Mouse (Mus musculus) layer of hippocampus, adult 8-10 months (tissue): ENCODE measurements around the gene Zswim3. TPM values are rescaled to one million over a fixed set of nuclear protein-coding genes. Genes with fewer than 3 reads are reported as not detected.
"Not testable (repeated sequence)": the region's sequence is repeated elsewhere in the genome, so short reads cannot be mapped to it uniquely, and the experiment has no call there.

Experiments
- DNase-seq, 2 experiments: peaks; one replicate each; pipeline ENCODE4 v3.0.0; 2022; ENCODE audit warnings: low spot score in 2 of 2
- total RNA-seq, 4 experiments: library from RNA; stranded (reverse); gene quantifications; 2 replicates each; pipeline ENCODE4 v1.2.4; 2022

Zswim3 gene
- total RNA-seq, 4 experiments from 2014 or later, result 8.3 to 10.2 (median 9.5) TPM

DNA sequence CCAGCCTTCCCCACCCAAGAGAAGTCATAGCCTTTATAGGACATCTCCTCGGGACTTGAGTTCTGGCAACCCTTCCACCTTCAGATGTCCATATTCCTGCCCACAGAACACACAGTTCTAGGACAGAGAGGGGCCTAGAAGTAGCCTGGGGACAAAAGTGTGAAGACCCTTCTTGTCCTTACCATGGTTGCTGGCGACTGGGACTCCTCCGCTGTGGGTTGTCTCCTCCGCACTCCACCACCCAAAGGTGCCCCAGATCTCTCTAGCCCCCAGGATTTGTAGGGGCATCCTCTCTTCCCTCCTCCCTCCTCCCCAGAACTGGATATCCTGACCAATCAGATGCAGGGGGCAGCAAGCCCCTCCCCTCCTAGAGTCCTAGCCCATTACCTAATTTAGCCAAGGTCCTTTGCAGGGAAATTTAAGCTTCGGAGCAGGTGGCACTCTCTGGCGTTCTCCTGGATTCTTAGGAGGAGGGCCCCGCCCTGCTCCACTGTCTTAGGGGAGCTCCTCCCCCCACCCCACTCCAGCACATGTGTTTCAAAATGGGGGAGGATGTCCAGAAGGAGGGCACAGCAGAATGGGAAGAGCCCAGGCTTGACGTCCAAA is 25.3 kb upstream of the Zswim3 start, which contains the start of gene Tnnc2:
Gene Tnnc2 (minus strand): TSS at position 487 of the 606 bp plus-strand sequence.
- no peak for DNase-seq

DNA sequence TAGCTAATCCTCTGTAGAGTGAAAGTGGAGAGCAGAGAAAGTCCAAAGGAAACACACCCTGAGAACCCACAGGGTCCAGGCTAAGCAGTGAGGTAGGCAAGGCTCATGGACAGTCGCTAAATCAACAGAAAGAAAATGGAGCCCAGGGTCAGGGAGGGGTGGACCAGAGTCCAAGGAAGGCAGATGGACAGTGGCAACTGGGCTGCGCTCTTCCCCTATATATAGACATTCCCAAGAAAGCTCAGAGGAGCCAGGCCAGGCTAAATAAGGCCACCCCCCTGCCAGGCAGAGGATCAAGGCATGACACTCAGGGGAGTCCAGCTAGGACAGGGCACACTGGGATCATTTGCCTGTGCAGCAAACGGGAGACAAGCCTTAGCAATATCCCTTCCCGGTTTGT is 23.0 kb upstream of the Zswim3 start:
- no peak for DNase-seq

GRCm38 (mm10) chr2:164783926-164784581 is 20.8 kb upstream of the Zswim3 start:
- no peak for DNase-seq

GRCm38 (mm10) chr2:164784869-164785420 is 20.0 kb upstream of the Zswim3 start:
- DNase-seq, result no peak

GRCm38 (mm10) chr2:164785481-164786387 is 19.2 kb upstream of the Zswim3 start, which contains the start of gene Snx21:
Gene Snx21 (plus strand): TSS chr2:164785823.
- peak; percentile 76 to 82 for DNase-seq

DNA sequence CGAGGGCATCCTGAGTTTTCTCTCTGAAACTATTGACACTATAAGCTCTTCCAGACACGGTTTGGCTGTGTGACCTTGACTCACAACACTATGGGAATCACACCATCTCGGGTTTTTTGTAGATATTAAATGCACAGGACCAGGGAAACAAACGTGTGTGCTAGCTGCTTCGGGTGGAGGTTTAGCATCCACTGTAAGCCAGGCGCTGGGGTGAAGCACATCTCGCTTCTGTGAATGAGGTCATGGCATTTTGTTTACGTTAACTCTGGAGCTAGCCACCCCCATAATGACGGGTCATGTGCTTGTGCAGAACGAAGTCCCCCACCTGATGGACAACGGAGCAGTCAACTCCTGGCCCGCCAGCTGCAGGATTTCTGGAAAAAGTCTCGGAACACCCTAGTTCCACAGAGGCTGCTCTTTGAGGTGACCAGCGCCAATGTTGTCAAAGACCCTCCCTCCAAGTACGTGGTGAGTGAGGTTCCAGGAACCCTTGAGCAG is 18.5 kb upstream of the Zswim3 start:
- no peak for DNase-seq

GRCm38 (mm10) chr2:164787032-164787431 is 17.9 kb upstream of the Zswim3 start:
- no peak for DNase-seq

GRCm38 (mm10) chr2:164787779-164788178 is 17.1 kb upstream of the Zswim3 start:
- DNase-seq, result no peak

DNA sequence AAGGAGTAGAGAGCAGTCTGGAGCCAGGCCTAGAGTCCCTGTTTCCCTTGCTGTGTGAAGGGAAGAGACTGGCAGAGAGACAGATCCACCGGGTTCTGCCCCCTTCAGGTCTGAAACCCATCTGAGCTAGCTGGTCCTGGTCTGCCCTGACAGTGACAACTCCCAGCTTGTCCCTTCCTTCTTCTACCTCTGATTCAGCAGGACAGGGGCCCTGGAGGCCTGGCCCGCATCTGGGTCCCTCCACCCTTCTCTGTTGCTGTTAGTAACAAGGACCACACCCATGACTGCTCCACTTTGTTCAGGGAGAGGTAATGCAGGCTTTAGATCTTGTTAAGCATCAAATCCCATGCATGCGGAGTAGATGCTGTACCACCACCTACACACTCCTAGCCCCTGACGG is 16.5 kb upstream of the Zswim3 start:
- DNase-seq, result no peak

- no peak for DNase-seq
Measured at GRCm38 (mm10) chr2:164790451-164790850, 14.4 kb upstream of the Zswim3 start.

DNA sequence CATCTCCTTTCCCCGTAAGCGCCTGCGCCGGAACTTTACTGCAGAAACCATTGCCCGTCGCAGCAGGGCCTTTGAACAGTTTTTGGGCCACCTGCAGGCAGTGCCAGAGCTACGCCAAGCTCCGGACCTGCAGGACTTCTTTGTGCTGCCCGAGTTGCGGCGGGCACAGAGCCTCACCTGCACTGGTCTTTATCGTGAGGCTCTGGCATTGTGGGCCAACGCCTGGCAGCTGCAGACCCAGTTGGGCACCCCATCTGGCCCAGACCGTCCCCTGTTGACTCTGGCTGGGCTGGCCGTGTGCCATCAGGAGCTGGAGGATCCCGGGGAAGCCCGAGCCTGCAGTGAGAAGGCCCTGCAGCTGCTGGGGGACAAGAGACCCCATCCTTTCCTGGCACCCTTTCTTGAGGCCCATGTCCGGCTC is 13.0 kb upstream of the Zswim3 start:
- no peak for DNase-seq

DNA sequence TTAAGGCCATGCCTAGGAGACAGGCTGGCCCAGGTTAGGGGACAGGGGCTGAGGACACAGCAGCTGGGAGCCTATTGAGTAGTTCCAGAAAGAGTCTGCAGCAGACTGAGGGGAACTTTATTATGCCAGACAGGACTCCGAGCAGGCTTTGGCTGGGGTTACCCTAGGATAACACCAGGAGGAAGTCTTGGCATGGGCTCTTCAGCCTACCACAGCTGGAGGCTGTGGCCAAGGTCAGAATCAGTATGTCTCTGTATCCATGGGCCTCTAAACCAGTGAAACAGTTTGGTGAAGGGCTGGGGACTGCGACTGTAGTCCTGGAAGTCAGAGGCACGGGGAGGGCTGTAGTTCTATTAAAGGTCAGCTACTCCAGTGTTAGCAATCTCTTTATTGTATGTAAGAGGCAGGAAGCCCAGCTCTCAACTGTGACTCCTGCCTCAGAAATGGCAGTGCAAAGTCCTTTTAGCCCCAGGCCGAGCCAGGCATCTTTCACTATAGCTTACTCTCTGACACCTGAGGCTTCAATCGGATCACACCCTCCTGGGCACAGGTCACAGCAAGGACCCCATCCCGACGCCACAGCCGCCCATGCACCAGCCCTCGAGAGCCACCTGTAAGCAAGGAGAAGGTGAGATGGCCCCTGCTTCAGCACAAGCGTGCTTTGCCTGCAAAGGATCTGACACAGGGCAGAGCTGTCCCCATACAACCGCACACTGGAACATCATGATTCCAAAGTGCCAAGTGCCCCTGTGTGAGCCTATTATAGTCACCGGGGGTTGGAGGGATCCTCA is 12.3 kb upstream of the Zswim3 start:
- DNase-seq, result no peak

- DNase-seq, result peak in 1 of 2 experiments; percentile 51
Measured at GRCm38 (mm10) chr2:164793236-164793635, 11.7 kb upstream of the Zswim3 start.

- no peak for DNase-seq
Measured at GRCm38 (mm10) chr2:164793772-164794171, 11.1 kb upstream of the Zswim3 start.

DNA sequence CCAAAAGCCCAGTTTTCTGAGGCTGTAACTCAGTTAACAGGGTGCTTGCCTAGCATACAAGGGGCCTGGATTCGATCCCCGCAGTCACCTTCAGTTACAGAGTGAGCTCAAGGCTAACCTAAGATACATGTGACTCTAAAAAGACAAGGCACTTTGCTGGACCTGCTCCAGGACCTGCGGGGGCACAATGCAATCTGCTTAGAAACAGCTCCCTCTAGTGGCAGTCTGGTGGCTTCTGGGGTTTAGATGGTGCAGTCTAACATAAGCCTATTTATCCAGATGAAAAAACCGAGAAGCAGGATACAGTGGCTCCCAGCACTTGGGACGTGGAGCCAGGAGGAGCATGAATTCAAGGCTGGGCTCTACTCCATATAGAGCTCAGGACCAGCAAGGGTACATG is 10.6 kb upstream of the Zswim3 start:
- peak; percentile 80 to 86 for DNase-seq

DNA sequence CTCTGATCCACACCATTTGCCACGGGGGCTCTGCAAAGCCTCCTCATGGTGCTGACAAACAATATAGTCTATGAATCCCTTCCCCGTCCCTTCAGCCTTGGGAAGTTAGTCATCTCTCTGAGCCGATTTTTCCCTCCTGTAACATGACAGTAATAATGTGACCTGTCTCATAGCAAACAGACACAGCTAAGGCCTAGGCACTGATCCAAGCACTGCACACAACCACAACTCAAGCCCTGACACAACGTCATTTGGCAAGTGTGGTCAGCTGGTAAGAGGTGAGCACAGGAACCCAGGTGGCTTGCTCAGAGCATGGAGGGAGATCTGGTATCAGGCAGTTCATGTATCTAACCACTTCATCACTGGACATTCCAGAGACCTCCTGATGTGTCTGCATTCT is 9.0 kb upstream of the Zswim3 start:
- no peak for DNase-seq

GRCm38 (mm10) chr2:164798554-164798953 is 6.3 kb upstream of the Zswim3 start:
- not testable (repeated sequence) for DNase-seq

- DNase-seq, result no peak
Measured at GRCm38 (mm10) chr2:164800252-164801004, 4.5 kb upstream of the Zswim3 start.

DNA sequence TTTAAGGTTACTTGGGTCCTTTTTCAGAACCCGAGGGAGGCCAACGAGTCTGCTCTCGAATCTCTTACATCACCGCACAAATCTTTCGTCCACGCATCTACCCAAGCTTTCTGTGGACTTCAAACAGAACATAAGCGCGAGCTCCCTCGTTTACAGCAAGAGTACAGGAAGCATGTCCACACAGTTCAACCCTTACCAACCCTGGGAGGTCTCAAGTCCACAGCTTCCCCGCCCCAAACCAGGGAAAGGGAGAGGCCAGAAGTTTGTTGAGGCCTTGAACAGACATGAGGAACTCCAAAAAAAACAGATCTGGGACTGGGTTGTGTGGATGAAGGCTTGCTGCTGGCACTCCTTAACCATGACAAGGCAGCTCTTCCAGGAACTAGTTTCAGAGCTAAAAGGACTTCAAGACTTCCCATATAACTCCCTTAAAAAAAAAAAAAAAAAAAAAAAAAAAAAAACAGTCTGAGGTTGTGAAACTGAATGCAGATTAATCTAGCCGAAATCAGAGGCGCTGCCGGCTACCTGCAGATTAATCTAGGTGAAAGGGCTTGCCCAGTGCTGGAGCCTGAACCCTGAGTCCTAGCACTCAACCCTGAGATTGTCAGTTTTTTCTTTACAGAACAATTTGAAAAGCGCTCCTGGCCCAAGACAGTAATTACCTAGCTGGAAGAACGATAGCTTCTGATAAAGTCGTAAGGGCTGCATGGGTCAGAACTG is 1.5 kb upstream of the Zswim3 start:
- no peak for DNase-seq
